Mouse (Mus musculus) lung, postnatal 0 days (tissue): ENCODE measurements around the gene Olfr1382.
"Not testable (repeated sequence)": the region's sequence is repeated elsewhere in the genome, so short reads cannot be mapped to it uniquely, and the experiment has no call there.

ENCODE experiments used
- CTCF ChIP-seq: IDR thresholded peaks from 2 replicates; pipeline ENCODE4 v1.5.1; 2016; ENCODE audit warnings: antibody characterized with exemption, mild to moderate bottlenecking
- EP300 ChIP-seq: IDR thresholded peaks from 2 replicates; pipeline ENCODE4 v1.6.1; 2016; ENCODE audit warnings: antibody characterized with exemption, mild to moderate bottlenecking, control low read depth

GRCm38 (mm10) chr11:49554033-49554432, 26.0 kb downstream of the Olfr1382 start:
- TF ChIP-seq CTCF, result 0 out of 2 replicates have a peak, but pooled peaks have one; percentile 14
- not testable (repeated sequence) for TF ChIP-seq EP300
